Mouse (Mus musculus) liver, adult 2 months (tissue): ENCODE results near the gene Plxna4. TPM values are rescaled to one million over a fixed set of nuclear protein-coding genes. Genes with fewer than 3 reads are reported as not detected.

Experiments used
- DNase-seq: peaks from one replicate; pipeline ENCODE4 v3.0.0-alpha.2; 2011; ENCODE audit warnings: low read depth, low spot score; ENCODE audit errors: extremely low read depth
- H3K27ac ChIP-seq: fragments of 200-500 bp; replicated peaks from 2 replicates; pipeline ENCODE4 v1.5.1; 2012; ENCODE audit warnings: low read depth, mild to moderate bottlenecking, control low read depth, inconsistent platforms, low read length; ENCODE audit not compliant: insufficient read depth
- H3K27me3 ChIP-seq: fragments of 200-500 bp; 2 replicates; pipeline ENCODE4 v1.6.1; 2012; ENCODE audit warnings: mild to moderate bottlenecking, moderate library complexity, low read length, inconsistent platforms; ENCODE audit not compliant: control insufficient read depth, insufficient read depth
- H3K36me3 ChIP-seq: fragments of 200-500 bp; 2 replicates; pipeline ENCODE4 v1.6.1; 2012; ENCODE audit warnings: low read length, inconsistent platforms; ENCODE audit not compliant: control insufficient read depth, insufficient read depth
- H3K4me1 ChIP-seq: fragments of 200-500 bp; 2 replicates; pipeline ENCODE4 v1.6.1; 2011; ENCODE audit warnings: low read length; ENCODE audit not compliant: control insufficient read depth, insufficient read depth
- H3K4me3 ChIP-seq: fragments of 200-500 bp; 2 replicates; pipeline ENCODE4 v1.5.1; 2011; ENCODE audit warnings: low read depth, mild to moderate bottlenecking, control low read depth, low read length, moderate library complexity; ENCODE audit not compliant: insufficient read depth
- H3K79me2 ChIP-seq: fragments of 200-500 bp; 2 replicates; pipeline ENCODE4 v1.6.1; 2012; ENCODE audit warnings: inconsistent platforms, mild to moderate bottlenecking, low read length, moderate library complexity; ENCODE audit not compliant: control insufficient read depth, insufficient read depth
- H3K9ac ChIP-seq: fragments of 200-500 bp; 2 replicates; pipeline ENCODE4 v1.6.1; 2012; ENCODE audit warnings: low read depth, mild to moderate bottlenecking, control low read depth, inconsistent platforms, low read length
- CTCF ChIP-seq: fragments of 200-500 bp; IDR thresholded peaks from 2 replicates; pipeline ENCODE4 v1.5.1; 2011; ENCODE audit warnings: low read depth, low read length, control low read depth
- POLR2A ChIP-seq: fragments of 200-500 bp; IDR thresholded peaks from 2 replicates; pipeline ENCODE4 v1.6.1; 2011; ENCODE audit warnings: low read length, control low read depth; ENCODE audit not compliant: insufficient read depth; ENCODE audit errors: extremely low read depth
- WGBS: fragments of 180-500 bp; shearing (Covaris S2); methylation state at CpG from one replicate; pipeline ENCODE4 v1.1.7; 2018; 5-methylcytosine and 5-hydroxymethylcytosine counted together
- polyA plus RNA-seq: library from polyadenylated mRNA; depleted of rRNA; stranded (reverse); fragments of >200 nt; gene quantifications from 2 replicates; pipeline ENCODE4 v1.2.3, GENCODE M21; 2012
- total RNA-seq: library from RNA; depleted of rRNA; stranded (reverse); fragments of >200 nt; gene quantifications from 2 replicates; pipeline ENCODE4 v1.2.3, GENCODE M21; 2014

The Plxna4 gene
- total and polyA plus RNA-seq, 2 experiments, result 0.32 to 1.0 TPM

DNA sequence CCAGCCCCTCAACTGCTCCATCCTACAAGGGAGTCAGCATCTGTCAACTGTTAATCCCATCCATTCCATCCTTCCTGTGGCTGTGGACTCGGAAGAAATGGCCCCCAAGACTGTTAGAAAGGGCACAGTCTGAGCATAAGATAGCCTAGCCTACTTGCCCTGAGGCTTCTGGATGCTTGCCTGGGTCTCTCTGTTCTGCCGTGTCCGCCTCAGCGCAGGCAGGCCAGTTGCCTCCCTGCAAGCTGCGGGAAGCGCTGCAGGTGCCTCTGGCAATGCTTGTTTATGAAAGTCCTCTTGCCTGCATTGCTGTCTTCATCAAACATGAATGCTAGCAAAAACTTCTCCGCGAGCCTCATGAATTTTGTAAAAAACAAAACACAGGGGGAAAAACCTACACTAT, 203.1 kb downstream of the Plxna4 start:
- TF ChIP-seq CTCF (no peak), POLR2A (no peak)
- whole genome bisulfite sequencing, result 91% methylated on average over 8 of the region's 8 CpGs
- Histone ChIP-seq H3K9ac (no peak overlapping the region), H3K27me3 (no peaks in the 10 kb centered on the region), H3K4me1 (peaks cover 6% of the 10 kb centered on the region; the same call in 1 of the 2 replicates), H3K79me2 (no peaks in the 10 kb centered on the region), H3K4me3 (no peak overlapping the region), H3K36me3 (no peaks in the 10 kb centered on the region), H3K27ac (no peak overlapping the region)
- no peak for DNase-seq

GRCm38 (mm10) chr6:32384423-32384822, 203.6 kb downstream of the Plxna4 start:
- 91% methylated on average over 8 of the region's 8 CpGs for WGBS
- peaks cover 6% of the 10 kb centered on the region; the same call in 1 of the 2 replicates for H3K4me1 ChIP-seq
- no peak for DNase-seq
- no peaks in the 10 kb centered on the region for H3K27me3 ChIP-seq
- no peak overlapping the region for H3K4me3 ChIP-seq
- TF ChIP-seq CTCF (no peak), POLR2A (no peak)
- H3K36me3 ChIP-seq, result no peaks in the 10 kb centered on the region
- H3K9ac ChIP-seq, result no peak overlapping the region
- no peaks in the 10 kb centered on the region for H3K79me2 ChIP-seq
- no peak overlapping the region for H3K27ac ChIP-seq

GRCm38 (mm10) chr6:32381516-32381915, 206.5 kb downstream of the Plxna4 start:
- Histone ChIP-seq H3K4me1 (no peaks in the 10 kb centered on the region), H3K27me3 (no peaks in the 10 kb centered on the region), H3K4me3 (no peak overlapping the region), H3K9ac (no peak overlapping the region), H3K36me3 (no peaks in the 10 kb centered on the region), H3K79me2 (no peaks in the 10 kb centered on the region), H3K27ac (no peak overlapping the region)
- no peak for DNase-seq
- whole genome bisulfite sequencing, result 82% methylated on average over 10 of the region's 10 CpGs
- no peak for TF ChIP-seq CTCF
- TF ChIP-seq POLR2A, result no peak

GRCm38 (mm10) chr6:32377181-32377580, 210.8 kb downstream of the Plxna4 start:
- Histone ChIP-seq H3K36me3 (no peaks in the 10 kb centered on the region), H3K9ac (no peak overlapping the region), H3K4me3 (no peak overlapping the region), H3K4me1 (no peaks in the 10 kb centered on the region), H3K27me3 (no peaks in the 10 kb centered on the region), H3K79me2 (no peaks in the 10 kb centered on the region), H3K27ac (no peak overlapping the region)
- DNase-seq, result no peak
- no peak for TF ChIP-seq POLR2A
- TF ChIP-seq CTCF, result no peak
- 52% methylated on average over 8 of the region's 8 CpGs for WGBS

GRCm38 (mm10) chr6:32373931-32374361, 214.0 kb downstream of the Plxna4 start:
- no peak overlapping the region for H3K27ac ChIP-seq
- H3K4me3 ChIP-seq, result no peak overlapping the region
- H3K9ac ChIP-seq, result no peak overlapping the region
- no peaks in the 10 kb centered on the region for H3K27me3 ChIP-seq
- TF ChIP-seq CTCF, result no peak
- no peak for TF ChIP-seq POLR2A
- no peak for DNase-seq
- no peaks in the 10 kb centered on the region for H3K79me2 ChIP-seq
- no peaks in the 10 kb centered on the region for H3K36me3 ChIP-seq
- WGBS, result 94% methylated on average over 8 of the region's 8 CpGs
- no peaks in the 10 kb centered on the region for H3K4me1 ChIP-seq

DNA sequence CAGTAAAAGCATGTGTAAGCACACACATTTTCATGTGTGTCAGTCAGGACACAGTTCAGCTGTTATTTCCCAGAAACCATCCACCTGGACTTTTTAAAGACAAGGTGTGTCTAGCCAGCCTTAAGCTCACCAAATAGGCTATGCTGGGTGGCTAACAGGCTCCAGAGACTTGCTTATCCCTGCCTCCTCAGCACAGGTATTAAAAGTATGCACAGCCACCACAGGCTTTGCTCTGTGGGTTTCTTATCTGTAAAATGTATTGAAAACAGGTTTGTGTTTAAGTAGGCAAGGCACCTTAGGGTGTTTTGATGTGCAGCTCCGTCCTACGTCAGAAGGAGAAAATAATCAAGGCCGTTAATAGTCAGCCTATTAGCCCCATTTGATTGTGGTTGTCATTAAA, 218.9 kb downstream of the Plxna4 start:
- Histone ChIP-seq H3K9ac (no peak overlapping the region), H3K27me3 (no peaks in the 10 kb centered on the region), H3K36me3 (no peaks in the 10 kb centered on the region), H3K4me1 (no peaks in the 10 kb centered on the region), H3K27ac (no peak overlapping the region), H3K4me3 (no peak overlapping the region), H3K79me2 (no peaks in the 10 kb centered on the region)
- no peak for DNase-seq
- 89% methylated on average over 3 of the region's 3 CpGs for WGBS
- TF ChIP-seq CTCF, result no peak
